Mouse (Mus musculus) lung, embryonic 15.5 days (tissue): ENCODE measurements around the gene Cldn13. TPM values are rescaled to one million over a fixed set of nuclear protein-coding genes. Genes with fewer than 3 reads are reported as not detected.
A peak's percentile ranks its signal among the peaks of the same experiment; 100 is the strongest.

Experiments used
- ATAC-seq: fragments of 200-750 bp; cut with Nextera tagmentation; 2 replicates; pipeline ENCODE4 v1.8.0; 2017; ENCODE audit warnings: moderate number of reproducible peaks, borderline replicate concordance; ENCODE audit not compliant: low FRiP score, low TSS enrichment; ENCODE audit errors: extremely low read depth
- H3K27ac ChIP-seq: fragments of 300-500 bp; sonication (generic); 2 replicates; pipeline ENCODE4 v1.5.1; 2015; ENCODE audit warnings: moderate library complexity, mild to moderate bottlenecking, inconsistent platforms
- H3K27me3 ChIP-seq: fragments of 300-500 bp; sonication (generic); 2 replicates; pipeline ENCODE4 v1.6.1; 2015; ENCODE audit warnings: inconsistent platforms
- H3K36me3 ChIP-seq: fragments of 300-500 bp; sonication (generic); 2 replicates; pipeline ENCODE4 v1.6.1; 2015; ENCODE audit warnings: inconsistent platforms
- H3K4me1 ChIP-seq: fragments of 300-500 bp; sonication (generic); 2 replicates; pipeline ENCODE4 v1.6.1; 2015; ENCODE audit warnings: inconsistent platforms
- H3K4me2 ChIP-seq: fragments of 300-500 bp; sonication (generic); 2 replicates; pipeline ENCODE4 v1.6.1; 2015; ENCODE audit warnings: inconsistent platforms, mild to moderate bottlenecking, moderate library complexity
- H3K4me3 ChIP-seq: fragments of 300-500 bp; sonication (generic); 2 replicates; pipeline ENCODE4 v1.5.1; 2015; ENCODE audit warnings: mild to moderate bottlenecking, inconsistent platforms
- H3K9ac ChIP-seq: fragments of 300-500 bp; sonication (generic); 2 replicates; pipeline ENCODE4 v1.6.1; 2015; ENCODE audit warnings: inconsistent platforms
- H3K9me3 ChIP-seq: fragments of 300-500 bp; sonication (generic); 2 replicates; pipeline ENCODE4 v1.6.1; 2016; ENCODE audit warnings: inconsistent platforms
- WGBS: fragments of 180-500 bp; shearing (Covaris S2); methylation state at CpG from one replicate; pipeline ENCODE4 v1.1.7; 2015; 5-methylcytosine and 5-hydroxymethylcytosine counted together
- polyA plus RNA-seq: library from polyadenylated mRNA; unstranded; fragments of >200 nt; fragmentation: Nextera tagmentation; extraction: Ambion mirVana; gene quantifications from 2 replicates; pipeline ENCODE4 v1.2.1, GENCODE M21; 2015

Cldn13 gene
- polyA plus RNA-seq, 1 experiment from 2014 or later, result 0.65 TPM

- Histone ChIP-seq H3K4me3 (no peak overlapping the region), H3K27ac (no peak overlapping the region), H3K4me1 (no peaks in the 10 kb centered on the region), H3K9ac (no peak overlapping the region), H3K27me3 (no peaks in the 10 kb centered on the region), H3K36me3 (no peaks in the 10 kb centered on the region), H3K4me2 (no peak overlapping the region), H3K9me3 (no peaks in the 10 kb centered on the region)
- 76% methylated on average over 3 of the region's 3 CpGs for WGBS
- no peak for ATAC-seq
Observed at GRCm38 (mm10) chr5:134913352-134913751, 2.0 kb downstream of the Cldn13 start.

GRCm38 (mm10) chr5:134911901-134912300, 3.4 kb downstream of the Cldn13 start:
- Histone ChIP-seq H3K4me1 (no peaks in the 10 kb centered on the region), H3K9ac (no peak overlapping the region), H3K9me3 (no peaks in the 10 kb centered on the region), H3K4me2 (no peak overlapping the region), H3K27ac (no peak overlapping the region), H3K4me3 (no peak overlapping the region), H3K27me3 (no peaks in the 10 kb centered on the region), H3K36me3 (no peaks in the 10 kb centered on the region)
- 79% methylated on average over 2 of the region's 2 CpGs for WGBS
- ATAC-seq, result no peak

GRCm38 (mm10) chr5:134907135-134907534, 8.2 kb downstream of the Cldn13 start:
- no peaks in the 10 kb centered on the region for H3K4me1 ChIP-seq
- H3K4me2 ChIP-seq, result no peak overlapping the region
- no peak overlapping the region for H3K27ac ChIP-seq
- H3K4me3 ChIP-seq, result no peak overlapping the region
- no peaks in the 10 kb centered on the region for H3K27me3 ChIP-seq
- H3K36me3 ChIP-seq, result no peaks in the 10 kb centered on the region
- no peaks in the 10 kb centered on the region for H3K9me3 ChIP-seq
- ATAC-seq, result peak; percentile 72; the same call in 1 of the 2 replicates
- H3K9ac ChIP-seq, result no peak overlapping the region
- WGBS, result under 1% methylated on average over 13 of the region's 13 CpGs

- Histone ChIP-seq H3K27me3 (no peaks in the 10 kb centered on the region), H3K4me2 (no peak within 1 kb of the TSS), H3K36me3 (no peaks in the 10 kb centered on the region), H3K9me3 (no peaks in the 10 kb centered on the region), H3K9ac (no peak within 1 kb of the TSS), H3K4me3 (no peak within 1 kb of the TSS), H3K27ac (no peak within 1 kb of the TSS), H3K4me1 (peaks cover 1% of the 10 kb centered on the region; the same call in 1 of the 2 replicates)
- 87% methylated on average over 6 of the region's 6 CpGs for WGBS
- no peak for ATAC-seq
Observed at GRCm38 (mm10) chr5:134906633-134907032, 8.7 kb downstream of the Cldn13 start, which contains the start of gene Tmem270. Tmem270 (minus strand) TSS chr5:134906733.

- Histone ChIP-seq H3K27ac (no peak overlapping the region), H3K4me1 (peaks cover 22% of the 10 kb centered on the region), H3K9ac (no peak overlapping the region), H3K27me3 (no peaks in the 10 kb centered on the region), H3K36me3 (no peaks in the 10 kb centered on the region), H3K4me2 (no peak overlapping the region), H3K9me3 (no peaks in the 10 kb centered on the region), H3K4me3 (no peak overlapping the region)
- no peak for ATAC-seq
- WGBS, result 58% methylated on average over 8 of the region's 8 CpGs
Observed at GRCm38 (mm10) chr5:134901644-134902027, 13.7 kb downstream of the Cldn13 start.

- Histone ChIP-seq H3K9ac (no peak overlapping the region), H3K4me3 (no peak overlapping the region), H3K9me3 (no peaks in the 10 kb centered on the region), H3K36me3 (no peaks in the 10 kb centered on the region), H3K4me1 (peaks cover 24% of the 10 kb centered on the region), H3K27me3 (no peaks in the 10 kb centered on the region), H3K27ac (no peak overlapping the region), H3K4me2 (no peak overlapping the region)
- WGBS, result 24% methylated on average over 12 of the region's 12 CpGs
- peak; percentile 46; the same call in 1 of the 2 replicates for ATAC-seq
Observed at GRCm38 (mm10) chr5:134901012-134901643, 14.2 kb downstream of the Cldn13 start.

- Histone ChIP-seq H3K4me1 (peaks cover 42% of the 10 kb centered on the region), H3K27ac (peak overlapping the region; percentile 61), H3K9ac (no peak overlapping the region), H3K36me3 (no peaks in the 10 kb centered on the region), H3K27me3 (no peaks in the 10 kb centered on the region), H3K9me3 (no peaks in the 10 kb centered on the region), H3K4me2 (peak overlapping the region; percentile 10; the same call in 1 of the 2 replicates), H3K4me3 (no peak overlapping the region)
- WGBS, result 41% methylated on average over 17 of the region's 17 CpGs
- no peak for ATAC-seq
Observed at GRCm38 (mm10) chr5:134897596-134897995, 17.7 kb downstream of the Cldn13 start.

- H3K27ac ChIP-seq, result peak overlapping the region; percentile 61; the same call in 1 of the 2 replicates
- no peaks in the 10 kb centered on the region for H3K27me3 ChIP-seq
- H3K9me3 ChIP-seq, result no peaks in the 10 kb centered on the region
- H3K36me3 ChIP-seq, result no peaks in the 10 kb centered on the region
- peaks cover 45% of the 10 kb centered on the region for H3K4me1 ChIP-seq
- H3K9ac ChIP-seq, result no peak overlapping the region
- no peak overlapping the region for H3K4me3 ChIP-seq
- H3K4me2 ChIP-seq, result no peak overlapping the region
- 76% methylated on average over 8 of the region's 8 CpGs for WGBS
- ATAC-seq, result no peak
Observed at GRCm38 (mm10) chr5:134896965-134897364, 18.4 kb downstream of the Cldn13 start.

DNA sequence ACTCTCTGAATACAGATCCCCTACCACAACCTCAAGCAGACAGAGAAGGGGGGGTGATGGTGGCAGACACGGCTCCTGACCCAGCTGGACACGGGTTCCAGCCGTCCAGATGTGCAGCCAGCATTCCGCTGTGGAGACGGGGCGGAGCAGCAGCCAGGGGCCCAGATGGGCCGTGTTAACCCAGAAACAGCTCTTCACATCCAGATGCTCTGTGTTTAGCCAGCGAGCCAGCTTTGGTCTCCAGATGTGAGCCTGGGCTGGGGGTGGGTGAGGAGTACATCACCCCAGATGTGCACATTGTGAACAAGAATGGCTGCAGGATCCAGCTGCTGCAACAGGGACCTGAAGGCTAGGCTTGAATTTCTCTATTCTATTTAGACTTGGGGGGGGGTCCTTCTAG, 20.0 kb downstream of the Cldn13 start:
- peak; percentile 47 for ATAC-seq
- WGBS, result 41% methylated on average over 8 of the region's 8 CpGs
- Histone ChIP-seq H3K4me3 (no peak overlapping the region), H3K27me3 (no peaks in the 10 kb centered on the region), H3K36me3 (no peaks in the 10 kb centered on the region), H3K4me2 (no peak overlapping the region), H3K9me3 (no peaks in the 10 kb centered on the region), H3K27ac (peak overlapping the region; percentile 73), H3K4me1 (peaks cover 54% of the 10 kb centered on the region), H3K9ac (no peak overlapping the region)

DNA sequence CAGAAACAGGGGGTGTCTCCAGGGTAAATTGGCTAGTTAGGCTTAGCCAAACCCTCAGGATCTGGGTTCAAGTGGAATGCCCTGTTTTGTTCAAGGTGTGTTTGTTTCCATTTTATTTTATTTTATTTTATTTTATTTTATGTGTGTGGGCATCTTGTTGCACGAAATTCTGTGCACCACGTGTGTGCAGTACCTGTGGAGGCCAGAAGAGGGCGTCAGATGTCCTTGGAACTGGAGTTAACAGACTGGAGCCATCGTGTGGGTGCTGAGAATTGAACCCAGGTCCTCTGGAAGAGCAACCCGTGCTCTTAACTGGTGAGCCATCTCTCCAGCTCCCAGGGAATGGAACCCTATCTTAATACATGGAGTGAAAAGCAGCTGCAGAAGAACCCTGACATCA, 22.6 kb downstream of the Cldn13 start:
- ATAC-seq, result no peak
- Histone ChIP-seq H3K4me3 (no peak overlapping the region), H3K4me2 (no peak overlapping the region), H3K27ac (no peak overlapping the region), H3K4me1 (peaks cover 61% of the 10 kb centered on the region), H3K9ac (no peak overlapping the region), H3K9me3 (no peaks in the 10 kb centered on the region), H3K27me3 (no peaks in the 10 kb centered on the region), H3K36me3 (no peaks in the 10 kb centered on the region)
- WGBS, result 76% methylated on average over 5 of the region's 5 CpGs

DNA sequence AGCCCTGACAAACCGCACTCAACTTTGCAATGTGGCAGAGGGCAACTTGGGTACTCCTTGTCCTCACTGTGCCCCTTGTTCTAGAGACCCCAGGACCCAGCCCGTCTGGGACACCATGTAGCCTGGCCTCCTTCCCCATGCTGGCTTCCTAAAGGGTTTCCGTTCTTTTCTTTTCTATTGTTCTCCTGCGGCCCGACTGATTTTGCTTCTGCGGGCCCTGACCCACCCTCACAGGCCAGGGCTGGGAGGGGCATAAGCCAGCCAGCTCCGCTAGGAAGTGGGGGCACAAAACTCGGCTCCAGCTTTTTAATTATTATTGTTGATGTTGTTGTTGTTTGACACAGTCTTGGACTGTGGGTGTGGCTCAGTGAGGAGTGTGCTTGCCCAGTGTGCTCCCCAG, 23.8 kb downstream of the Cldn13 start:
- no peak for ATAC-seq
- Histone ChIP-seq H3K36me3 (no peaks in the 10 kb centered on the region), H3K9me3 (no peaks in the 10 kb centered on the region), H3K27ac (peak overlapping the region; percentile 90), H3K4me3 (no peak overlapping the region), H3K9ac (no peak overlapping the region), H3K4me1 (peaks cover 57% of the 10 kb centered on the region), H3K27me3 (no peaks in the 10 kb centered on the region), H3K4me2 (no peak overlapping the region)
- 69% methylated on average over 8 of the region's 8 CpGs for WGBS

DNA sequence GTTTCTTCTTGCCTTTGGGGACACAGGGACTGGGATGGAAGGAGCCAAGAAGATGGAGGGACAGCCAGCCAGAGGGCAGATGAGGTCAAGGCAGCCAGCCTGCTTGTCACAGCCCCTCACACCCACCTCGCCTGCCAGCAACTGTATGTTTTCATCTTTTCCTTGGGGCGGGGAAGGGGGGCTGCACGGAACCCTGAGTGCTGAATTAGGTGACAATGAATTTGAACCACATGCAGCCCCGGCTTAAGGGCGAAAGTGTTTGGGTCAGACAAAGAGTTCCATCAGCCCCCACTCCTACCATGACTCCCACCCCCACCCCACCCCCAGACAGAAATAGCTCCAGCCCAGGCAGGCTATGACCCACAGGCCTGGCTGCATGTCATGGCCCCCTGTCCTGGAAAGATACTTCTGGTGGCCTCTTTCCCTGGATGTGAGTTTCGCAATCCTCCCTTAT, 24.7 kb downstream of the Cldn13 start:
- H3K27ac ChIP-seq, result peak overlapping the region; percentile 90
- H3K4me3 ChIP-seq, result no peak overlapping the region

More for the DNA sequence above, 24.7 kb downstream of the Cldn13 start:
- Histone ChIP-seq H3K27me3 (no peaks in the 10 kb centered on the region), H3K36me3 (no peaks in the 10 kb centered on the region), H3K4me2 (no peak overlapping the region), H3K9me3 (no peaks in the 10 kb centered on the region), H3K9ac (no peak overlapping the region), H3K4me1 (peaks cover 52% of the 10 kb centered on the region)
- ATAC-seq, result peak; percentile 85
- WGBS, result 32% methylated on average over 6 of the region's 6 CpGs
